ENCODE assay signal across 28 mouse cellular contexts in genomic region chr5:136697618-136698017, GRCm38 (mm10). TPM values are rescaled to one million over a fixed set of nuclear protein-coding genes. Genes with fewer than 3 reads are reported as not detected.
DNase-seq lines count a peak whose midpoint lies in the region; TF ChIP-seq lines count a peak whose summit lies in the region.
"Had no signal": no experiment of that assay in that cellular context is flagged by ENCODE, and none has a peak within 500 bp of the region (broad histone marks: within the 10 kb centered on the region; RNA-seq: fewer than 3 reads in every experiment).

No protein-coding gene starts in this region.

- peak overlapping the region; percentile 85 for H3K4me3 ChIP-seq in testis, adult 2 months (ENCODE audit: control insufficient read depth, low read depth, low read length)
- H3K4me3 ChIP-seq: embryonic facial prominence, embryonic 13.5 days; embryonic facial prominence, embryonic 15.5 days; erythroblast, embryonic 14.5 days; forebrain, embryonic 10.5 days; forebrain, embryonic 12.5 days had no signal

- H3K27ac ChIP-seq in testis, adult 2 months (ENCODE audit: control insufficient read depth, insufficient read depth, low read depth, low read length), result peak overlapping the region; percentile 81
- H3K27ac ChIP-seq: embryonic facial prominence, embryonic 13.5 days; embryonic facial prominence, embryonic 15.5 days; forebrain, embryonic 10.5 days; forebrain, embryonic 12.5 days had no signal

- no peak for DNase-seq in testis, postnatal 10 days (ENCODE audit: low spot score)
- DNase-seq in ZHBTc4 (ENCODE audit: low read depth, low spot score), result peak; percentile 79
- peak; percentile 53 for DNase-seq in testis, postnatal 14 days (ENCODE audit: low spot score)
- no peak for DNase-seq in left cerebral cortex, postnatal 14 days (ENCODE audit: low spot score in 2 of 2)
- no peak for DNase-seq in left cerebral cortex, adult 11 months (ENCODE audit: low spot score)
- DNase-seq: adrenal gland, adult 2 months; adrenal gland, postnatal 10 days; adrenal gland, postnatal 25 days; B cell, adult 2 months; cerebellum, adult 11 months; cerebellum, adult 18-20 months; cerebellum, adult 8-10 months; cerebellum, postnatal 14 days; cerebellum, postnatal 36 days; embryo, embryonic 11 days had no signal

- intact Hi-C loops in left cerebral cortex, postnatal 14 days (cut with DNase I), result no loop called here

- TF ChIP-seq POLR2A in testis, adult 2 months (IDR thresholded peaks at IDR 0.05; ENCODE audit: control insufficient read depth, low read depth, low read length), result peak; percentile 56; the same call in 1 of the 2 replicates

- no peak for TF ChIP-seq CTCF in testis, adult 2 months (IDR thresholded peaks at IDR 0.05; ENCODE audit: control insufficient read depth, insufficient read depth, insufficient replicate concordance, low read depth, low read length)

- H3K36me3 ChIP-seq in testis, adult 2 months (ENCODE audit: control insufficient read depth, insufficient read depth, low read length), result no peaks in the 10 kb centered on the region
- H3K36me3 ChIP-seq: embryonic facial prominence, embryonic 13.5 days; embryonic facial prominence, embryonic 15.5 days; forebrain, embryonic 10.5 days; forebrain, embryonic 12.5 days; G1E had no signal

- peaks cover 14% of the 10 kb centered on the region for H3K4me1 ChIP-seq in testis, adult 2 months (ENCODE audit: control insufficient read depth, insufficient read depth, low read length)
- H3K4me1 ChIP-seq: embryonic facial prominence, embryonic 15.5 days; forebrain, embryonic 12.5 days had no signal

- no peaks in the 10 kb centered on the region for H3K27me3 ChIP-seq in testis, adult 2 months (ENCODE audit: control insufficient read depth, insufficient read depth, low read length)
- H3K27me3 ChIP-seq: embryonic facial prominence, embryonic 13.5 days; embryonic facial prominence, embryonic 15.5 days; forebrain, embryonic 12.5 days had no signal

RNA-seq across cellular contexts. Expression of gene Myl10, which starts 4.7 kb away (rescaled TPM):
- 148 and 150 TPM in 2 replicates for polyA plus RNA-seq in testis, adult 2 months (2012; rRNA removed)
- not detected for total RNA-seq in left cerebral cortex, postnatal 14 days (2021)
- total RNA-seq: adrenal gland, adult 2 months; adrenal gland, postnatal 10 days; adrenal gland, postnatal 25 days; CH12.LX; G1E had no signal
- polyA plus RNA-seq: adrenal gland, adult 2 months; brain, embryonic 14.5 days; embryonic facial prominence, embryonic 11.5 days; embryonic facial prominence, embryonic 13.5 days; embryonic facial prominence, embryonic 15.5 days; erythroblast, embryonic 14.5 days; forebrain, embryonic 10.5 days; forebrain, embryonic 12.5 days; forebrain, embryonic 14.5 days; forebrain, embryonic 16.5 days; frontal cortex, adult 2 months; G1E had no signal

Comparison
In these comparisons a context has a peak if more than half of its experiments do, and no peak if none do; other contexts are left out.
1. DNase-seq: peak in ZHBTc4 (single experiment) and testis, postnatal 14 days (single experiment); none in testis, postnatal 10 days (single experiment), left cerebral cortex, postnatal 14 days (0 of 2) and left cerebral cortex, adult 11 months (single experiment).